Mouse (Mus musculus) testis, postnatal 14 days (tissue): ENCODE measurements around the gene Sec61a1.

Experiments
- DNase-seq: peaks from one replicate; pipeline ENCODE4 v3.0.0; 2021; ENCODE audit warnings: low spot score

Sec61a1 gene

DNA sequence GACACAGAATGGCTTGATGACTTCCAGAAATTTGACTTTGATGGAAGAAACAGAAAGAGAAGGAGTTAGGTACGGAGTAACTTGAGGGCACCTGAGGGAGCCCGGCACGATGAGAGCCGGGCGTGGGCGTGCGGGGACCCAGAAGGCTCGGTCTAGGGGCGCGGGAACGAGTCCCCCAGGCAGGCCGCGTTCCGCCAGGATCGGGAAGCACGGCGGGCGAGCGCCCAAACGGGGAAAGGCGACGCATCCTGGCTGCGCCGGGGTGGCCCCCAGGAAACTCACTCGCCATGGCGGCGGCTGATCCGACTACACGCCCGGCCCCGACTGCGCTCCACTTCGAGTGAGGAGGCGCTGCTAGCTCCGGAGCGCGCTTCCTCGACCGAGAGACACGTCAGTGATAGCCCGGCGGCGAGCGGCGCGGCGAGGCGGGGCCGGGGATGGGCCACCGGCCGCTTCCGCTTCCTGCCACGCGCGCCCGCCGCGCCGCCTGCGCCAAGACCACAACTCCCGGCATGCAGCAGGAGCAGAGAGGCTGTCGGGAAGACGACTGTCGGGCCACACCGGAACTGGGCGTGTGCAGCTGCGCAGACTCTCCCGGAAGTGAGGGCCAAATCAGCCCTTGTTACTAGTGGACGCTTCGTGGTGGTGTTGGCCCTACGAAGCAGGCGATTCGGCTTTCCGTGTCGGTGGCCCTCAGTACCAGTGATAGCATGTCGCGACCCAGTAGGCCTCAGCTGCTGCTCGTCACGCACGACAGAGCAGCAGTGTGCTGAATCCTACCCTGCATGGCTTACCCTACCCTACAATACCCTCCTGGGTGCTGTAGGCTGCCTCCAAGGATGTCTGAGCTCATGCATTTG is at the start of gene Sec61a1:
Sec61a1 (minus strand) TSS at position 502 of the 860 bp plus-strand sequence.
- peak; percentile 96 for DNase-seq

DNA sequence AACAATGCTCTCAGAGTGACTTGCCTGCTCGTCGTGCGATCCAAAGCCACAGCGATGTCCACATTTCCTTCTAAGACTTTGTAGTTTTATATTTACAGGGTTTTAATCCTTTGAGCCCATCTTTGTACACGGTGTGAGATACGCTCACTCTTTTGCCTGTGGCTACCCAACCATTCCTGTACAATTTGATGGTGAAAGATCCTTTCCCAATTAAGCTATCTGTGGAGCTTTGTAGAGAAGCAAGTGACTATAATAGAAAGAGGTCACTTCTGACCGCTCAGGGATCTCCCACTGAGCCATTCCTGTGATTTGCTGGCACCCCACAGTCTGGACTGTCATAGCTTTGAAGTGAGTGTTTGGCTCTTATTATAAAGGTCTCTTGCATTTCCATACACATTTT is 48.0 kb upstream of the Sec61a1 start:
- no peak for DNase-seq

DNA sequence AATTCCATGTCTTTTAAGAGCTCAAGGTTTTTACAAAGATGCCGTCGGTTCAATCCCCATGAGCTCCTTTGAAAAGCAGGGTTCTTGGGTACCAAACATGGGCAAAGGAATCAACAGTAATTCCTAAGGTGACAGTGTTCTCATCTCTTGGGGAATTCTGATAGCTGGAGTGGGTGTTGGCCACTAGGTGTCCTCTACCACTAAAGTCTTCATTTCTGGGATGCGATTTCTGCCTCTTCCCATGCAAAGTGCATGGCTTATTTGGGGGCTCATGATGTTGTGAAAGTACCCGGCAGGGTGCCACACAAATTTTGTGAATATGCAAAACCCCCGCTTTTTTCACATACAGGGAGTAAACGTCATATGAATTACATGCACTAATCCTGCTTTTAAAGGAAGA is 46.3 kb upstream of the Sec61a1 start:
- DNase-seq: no peak

DNA sequence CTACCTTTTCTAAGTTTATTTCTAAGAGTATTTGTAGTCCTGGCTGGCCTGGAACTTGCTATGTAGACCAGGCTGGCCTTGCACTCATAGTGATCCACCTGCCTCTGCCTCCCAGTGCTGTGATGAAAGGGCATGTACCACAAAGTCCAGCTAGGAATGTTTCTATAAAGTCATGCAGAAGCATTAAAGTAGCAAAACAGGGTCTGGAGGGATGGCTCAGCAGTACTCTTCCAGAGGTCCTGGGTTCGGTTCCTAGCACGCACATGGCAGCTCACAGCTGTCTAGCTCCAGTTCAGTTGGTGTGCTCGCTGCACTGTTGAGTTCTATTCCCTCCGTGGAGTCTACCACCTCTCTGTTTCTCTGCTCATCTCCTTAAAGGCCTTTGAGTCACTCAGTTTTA is 41.5 kb upstream of the Sec61a1 start:
- no peak for DNase-seq

DNA sequence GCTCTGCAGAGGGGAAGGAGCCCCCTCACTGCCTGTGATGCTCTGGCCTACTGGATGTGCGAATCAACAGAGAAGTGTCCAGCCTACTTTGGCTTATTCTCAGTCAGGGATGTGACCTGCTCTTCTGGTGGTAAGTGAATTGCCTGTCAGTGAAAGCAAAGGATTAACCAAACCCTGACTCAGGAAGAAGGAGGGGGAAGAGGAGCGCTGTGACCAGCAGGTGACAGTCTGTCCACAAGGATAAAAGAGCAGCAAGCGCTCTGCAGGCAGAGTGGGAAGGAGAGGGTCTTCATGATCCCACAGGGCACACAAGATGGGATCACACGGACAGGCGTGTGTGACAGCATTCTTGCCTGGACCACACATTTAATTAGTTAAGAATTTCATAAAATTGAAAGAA is 41.0 kb upstream of the Sec61a1 start:
- no peak for DNase-seq

DNA sequence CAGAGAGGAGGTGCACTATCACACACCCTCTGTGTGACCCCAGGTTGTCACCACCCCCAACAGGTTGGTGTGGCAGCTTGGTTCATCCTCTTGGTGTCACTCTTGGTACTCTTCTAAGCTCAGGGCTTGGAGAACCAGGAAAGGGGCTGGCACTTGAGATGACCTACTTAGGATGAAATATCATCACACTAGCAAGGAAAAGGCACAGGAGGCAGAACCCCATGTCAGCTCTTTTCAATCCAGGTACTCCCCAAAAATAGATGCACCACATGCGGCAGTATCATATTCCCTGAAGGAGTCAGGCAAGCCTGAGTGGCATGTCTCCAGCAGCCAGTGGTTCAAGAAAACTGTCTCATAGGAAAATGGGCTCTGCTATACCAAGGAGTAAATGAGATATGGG is 39.4 kb upstream of the Sec61a1 start:
- no peak for DNase-seq

DNA sequence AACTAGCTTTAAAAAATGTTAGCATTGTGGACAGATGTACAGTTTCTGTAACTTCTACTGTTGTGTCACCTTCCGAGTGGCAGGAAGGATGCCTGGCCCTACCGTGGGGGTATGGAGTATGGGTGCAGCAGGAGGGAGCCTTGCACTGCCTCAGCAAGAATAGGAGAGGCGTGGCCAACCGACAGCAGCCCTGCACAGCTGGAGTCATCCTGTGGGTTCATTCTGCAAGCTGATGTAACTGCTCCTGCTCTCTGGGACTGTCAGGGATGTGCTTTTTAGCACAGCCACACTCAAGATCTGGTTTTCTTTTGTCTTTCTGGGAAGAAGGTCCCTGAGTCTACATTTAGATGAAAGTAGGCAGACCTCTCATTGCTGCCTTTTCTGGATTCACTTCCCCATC is 38.8 kb upstream of the Sec61a1 start:
- no peak for DNase-seq

DNA sequence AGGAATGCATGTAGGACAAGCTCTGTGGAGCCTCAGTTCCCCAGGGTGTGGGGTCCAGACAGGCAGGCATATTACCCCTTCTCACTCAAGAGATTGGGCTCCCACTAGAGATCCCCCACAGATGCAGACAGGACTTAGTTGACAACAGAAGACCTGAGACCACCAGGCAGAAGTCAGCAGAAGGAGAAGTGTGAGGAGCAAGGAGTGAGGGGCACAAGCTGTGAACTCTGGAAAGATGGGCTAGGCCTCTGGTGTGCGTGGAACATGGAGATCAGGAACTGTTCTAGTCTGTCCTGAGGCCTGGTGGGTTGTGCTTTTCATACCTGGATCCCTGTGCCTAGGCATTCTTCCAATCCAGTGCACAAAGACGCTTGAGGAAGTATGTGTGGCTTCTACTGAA is 31.2 kb upstream of the Sec61a1 start:
- no peak for DNase-seq

DNA sequence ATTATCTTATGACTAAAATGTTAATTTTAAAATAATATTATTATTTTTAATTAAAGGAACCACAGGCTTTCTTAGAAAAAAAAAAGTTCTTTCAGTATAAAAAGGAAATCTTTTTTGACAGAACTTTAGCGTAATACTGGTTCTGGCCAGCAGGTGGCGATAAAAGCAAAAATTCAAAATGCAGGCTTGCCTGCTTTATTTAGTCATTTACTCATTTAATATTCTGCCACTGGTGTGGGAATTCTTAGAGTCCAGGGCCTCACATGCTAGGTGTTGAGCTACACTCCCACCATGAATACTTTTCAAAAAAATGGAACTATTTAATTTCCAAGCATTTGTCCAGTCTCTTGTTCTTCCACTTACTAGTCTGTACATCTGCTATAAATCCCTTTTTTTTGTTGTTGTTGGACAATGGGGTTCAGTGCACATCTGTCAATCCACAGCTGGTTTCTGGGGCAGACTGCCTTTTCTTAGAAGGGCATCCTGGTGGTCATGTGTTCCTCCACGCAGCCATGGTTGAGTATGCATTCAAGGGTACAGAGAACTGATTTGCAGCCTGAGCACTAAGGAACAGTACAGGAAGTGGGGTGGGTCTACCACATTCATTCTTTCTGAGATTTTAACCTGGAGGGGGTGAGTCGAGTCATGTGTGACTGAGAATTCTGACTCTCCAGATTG is 30.6 kb upstream of the Sec61a1 start:
- no peak for DNase-seq

DNA sequence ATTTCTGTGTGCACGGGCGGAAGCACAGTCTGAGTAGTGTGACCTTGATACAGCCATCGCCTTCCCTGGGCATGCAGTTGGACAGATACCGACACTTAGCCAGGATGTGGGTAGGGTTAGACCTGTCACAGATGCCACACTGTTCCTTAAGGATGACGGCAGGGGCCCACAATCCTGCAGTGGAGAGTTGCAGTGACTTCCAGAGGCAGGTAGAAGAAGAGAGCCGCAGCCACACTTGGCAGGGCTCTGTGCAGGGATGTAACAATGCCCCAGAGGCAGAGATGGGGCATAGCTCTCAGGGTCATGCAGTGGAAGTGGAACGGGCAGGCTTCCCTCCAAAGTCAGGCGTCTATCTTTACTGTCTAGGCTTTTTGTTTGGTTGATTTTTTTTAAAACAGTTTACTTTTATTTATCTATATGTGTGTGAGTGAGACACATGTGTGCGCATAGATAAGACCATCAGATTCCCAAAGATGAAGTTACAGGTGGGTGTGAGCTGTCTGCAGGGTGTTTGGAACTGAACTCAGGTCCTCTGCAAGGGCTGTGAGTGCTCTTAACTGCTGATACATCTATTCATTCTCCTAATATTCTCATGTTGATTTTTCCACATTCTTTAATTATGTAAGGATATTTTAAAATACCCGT is 29.8 kb upstream of the Sec61a1 start:
- no peak for DNase-seq

DNA sequence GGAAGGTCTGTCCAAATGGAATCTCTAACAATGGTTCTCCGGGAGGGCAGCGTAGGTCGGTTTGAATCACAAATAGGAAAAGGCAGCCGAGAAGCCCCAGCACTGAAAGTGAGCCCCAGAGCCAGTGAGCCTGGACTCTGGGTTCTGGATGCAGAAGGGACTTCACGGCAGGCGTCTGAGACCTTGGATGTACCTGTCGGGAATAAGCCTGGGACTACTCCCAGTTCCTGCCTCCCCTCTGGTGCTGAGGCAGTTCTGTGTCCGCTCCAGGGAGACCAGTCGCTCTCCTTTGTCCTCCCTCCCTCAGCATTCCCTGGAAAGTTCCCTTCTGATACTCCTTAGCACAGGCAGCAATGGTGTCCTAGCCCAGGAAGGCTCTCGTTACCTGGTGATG is 26.7 kb upstream of the Sec61a1 start:
- no peak for DNase-seq

DNA sequence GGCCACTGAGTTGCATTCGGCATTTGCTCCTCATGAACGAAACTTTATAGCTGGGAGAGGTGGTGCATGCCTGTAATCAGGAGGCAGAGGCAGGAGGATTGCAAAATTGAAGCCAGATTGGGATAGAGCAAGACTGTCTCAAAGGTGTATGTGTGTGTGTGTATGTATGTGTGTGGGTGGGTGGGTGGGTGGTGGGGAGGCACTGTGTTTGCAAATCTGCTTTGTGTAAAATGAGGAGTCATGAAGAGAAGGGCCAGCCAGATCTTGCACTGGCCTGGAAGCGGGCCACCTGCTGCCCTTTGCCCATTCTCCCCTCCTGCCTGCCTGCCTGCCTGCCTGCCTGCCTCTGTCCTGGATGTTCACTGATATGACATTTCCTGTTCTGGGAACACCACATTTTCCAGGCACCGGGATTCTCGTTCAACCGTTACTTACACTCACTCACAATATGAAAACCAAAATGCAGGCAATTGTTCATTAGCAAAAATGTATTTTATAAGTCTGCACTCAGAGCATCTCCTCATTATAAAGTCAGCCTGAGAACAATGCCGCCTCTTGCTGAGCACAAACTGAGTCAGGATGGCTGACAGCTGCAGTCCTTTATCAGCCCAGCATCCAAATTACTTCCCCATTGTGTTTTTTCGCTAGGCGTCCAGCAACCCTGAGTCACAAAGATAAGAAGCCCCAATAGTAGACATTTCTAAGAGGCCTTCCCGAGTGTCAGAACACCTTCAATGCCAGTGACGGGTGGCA is 26.1 kb upstream of the Sec61a1 start:
- no peak for DNase-seq

DNA sequence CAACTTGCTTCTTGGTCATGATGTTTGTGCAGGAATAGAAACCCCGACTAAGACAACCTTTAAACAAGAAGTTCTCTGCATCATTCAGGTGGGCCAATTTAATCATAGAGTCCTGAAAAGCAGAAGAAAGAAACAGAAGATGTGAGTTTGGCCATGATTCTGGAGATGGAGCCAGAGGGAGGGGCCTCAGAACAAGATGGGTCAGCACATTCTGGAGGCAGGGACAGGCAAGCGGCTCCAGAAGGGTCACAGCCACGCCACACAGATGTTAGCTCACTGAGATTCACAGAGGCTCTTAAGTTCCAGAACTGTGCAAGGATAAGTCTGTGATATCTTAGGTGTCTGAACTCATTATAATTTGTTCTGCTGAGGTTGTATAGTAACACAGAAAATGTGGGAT is 25.5 kb upstream of the Sec61a1 start:
- DNase-seq: no peak

DNA sequence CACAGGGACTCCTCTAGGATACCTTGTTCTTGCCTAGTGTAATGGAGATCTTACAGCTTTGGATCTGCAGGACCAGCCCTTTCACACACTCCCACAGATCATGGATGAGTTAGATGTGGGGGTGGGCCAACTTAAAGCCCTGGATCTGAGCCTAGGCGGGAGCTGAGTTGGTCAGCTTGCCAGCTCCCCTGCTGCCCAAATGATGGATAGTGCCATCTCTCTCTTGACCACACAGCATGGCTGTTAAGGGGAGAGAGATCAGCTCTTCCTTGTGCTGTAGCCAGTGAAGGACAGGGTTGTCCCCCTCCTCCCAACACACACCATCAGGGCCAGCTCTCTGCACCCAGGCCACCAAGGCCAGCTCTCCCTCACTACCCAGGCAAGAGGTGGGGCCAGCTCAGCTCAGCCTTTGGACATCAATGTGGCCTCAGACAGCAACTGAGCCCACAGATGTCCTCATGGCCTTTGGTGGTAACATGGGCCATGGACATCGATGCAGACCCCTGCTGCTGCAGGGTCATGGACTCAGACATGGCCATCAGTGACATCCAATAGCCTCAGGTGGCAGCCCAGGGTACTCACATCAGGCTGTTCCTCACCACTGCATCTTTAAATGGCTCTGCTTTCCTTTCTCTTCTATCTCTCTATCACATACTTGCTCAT is 21.5 kb upstream of the Sec61a1 start:
- no peak for DNase-seq

DNA sequence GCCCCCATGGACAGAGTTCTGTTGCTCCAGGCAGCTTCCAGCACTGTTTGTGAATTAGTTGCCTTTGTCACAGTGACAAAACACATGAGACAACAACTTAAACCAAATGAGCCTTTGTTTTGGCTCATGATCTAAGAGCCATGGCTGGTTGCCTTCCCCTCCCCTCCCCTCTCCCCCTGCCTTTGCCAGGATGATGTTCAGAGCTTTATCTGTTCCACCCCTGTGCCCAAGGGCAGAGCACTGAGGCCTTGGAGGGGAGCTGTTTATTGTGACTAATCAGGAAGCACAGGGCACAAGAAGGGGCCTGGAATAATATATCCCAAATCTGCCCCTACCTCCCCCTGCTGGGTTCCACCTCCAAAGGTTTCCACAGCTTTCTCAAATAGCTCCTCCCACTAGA is 11.6 kb upstream of the Sec61a1 start:
- DNase-seq: no peak

DNA sequence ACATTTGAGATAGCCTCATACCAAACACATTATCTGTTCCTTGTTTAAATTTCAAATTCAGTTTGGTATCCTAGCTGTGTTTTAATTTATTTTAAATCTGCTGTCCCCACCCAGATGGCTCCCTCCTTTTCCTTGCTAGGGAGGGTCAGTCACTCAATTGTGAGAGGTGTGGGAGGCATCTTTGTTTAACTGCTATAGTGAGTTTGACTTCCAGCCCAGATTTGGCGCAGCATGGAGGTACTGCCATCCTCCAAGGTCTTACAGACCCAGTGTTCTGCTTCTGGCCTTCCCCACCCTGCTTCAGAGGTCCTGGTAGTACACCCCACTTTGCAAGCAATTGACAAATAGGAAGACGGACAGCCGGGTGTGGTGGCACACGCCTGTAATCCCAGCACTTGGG is 5.4 kb upstream of the Sec61a1 start:
- no peak for DNase-seq

DNA sequence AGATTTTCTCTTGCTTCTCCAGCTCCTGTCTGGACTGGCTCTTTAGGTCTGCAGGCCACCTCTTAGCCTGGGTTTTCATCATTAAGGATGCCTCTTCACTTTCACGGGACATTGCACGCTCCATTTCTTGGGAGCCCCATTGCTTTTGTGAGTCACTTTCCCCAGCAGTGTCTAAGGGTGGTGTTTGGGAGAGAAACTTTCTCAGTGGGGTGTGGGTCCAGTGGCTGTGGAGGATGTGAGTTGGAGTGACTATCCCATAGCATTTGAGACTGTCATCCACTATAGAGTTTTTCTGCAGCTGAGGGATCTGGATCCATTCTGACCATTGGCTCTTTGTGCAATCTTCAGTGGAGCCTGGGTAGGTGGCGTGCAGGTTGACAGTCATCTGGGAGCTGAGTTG is 4.7 kb upstream of the Sec61a1 start:
- DNase-seq: no peak

DNA sequence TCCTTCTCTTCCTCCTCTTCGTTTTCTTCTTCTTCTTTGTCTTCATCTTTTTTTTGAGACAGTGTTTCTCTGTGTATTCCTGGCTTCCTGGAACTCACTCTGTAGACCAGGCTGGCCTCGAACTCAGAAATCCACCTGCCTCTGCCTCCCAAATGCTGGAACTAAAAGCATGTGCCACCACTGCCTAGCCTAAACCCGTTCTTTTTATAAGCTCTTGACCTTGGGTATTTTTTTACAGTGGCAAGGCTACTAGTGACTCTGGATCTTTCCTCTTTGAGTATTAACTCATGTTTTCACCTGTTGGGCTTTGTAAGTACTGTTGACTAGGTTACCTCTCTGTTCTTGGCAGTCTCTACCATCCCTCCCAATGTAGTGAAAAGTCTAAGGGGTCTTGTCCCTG is 4.3 kb upstream of the Sec61a1 start:
- DNase-seq: no peak

DNA sequence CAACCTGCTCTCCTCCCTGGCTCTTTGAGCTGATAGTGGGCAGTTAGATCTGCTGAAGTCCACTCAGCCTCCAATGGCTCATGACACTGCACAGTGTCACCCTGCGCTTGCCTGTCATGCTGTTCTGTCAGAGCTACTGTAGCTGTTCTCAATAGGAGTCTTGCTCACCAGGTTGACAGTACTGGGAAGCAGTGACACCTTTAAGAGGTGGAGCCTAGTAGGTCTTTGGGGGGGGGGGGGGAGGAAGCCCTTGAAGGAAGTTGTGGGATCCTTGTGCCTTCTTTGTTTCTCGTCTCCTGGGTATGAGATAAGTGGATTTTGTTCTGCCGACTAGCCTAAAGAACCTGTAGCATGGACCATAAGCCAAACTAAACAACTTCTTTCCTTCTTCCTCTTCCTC is 3.9 kb upstream of the Sec61a1 start:
- DNase-seq: no peak

DNA sequence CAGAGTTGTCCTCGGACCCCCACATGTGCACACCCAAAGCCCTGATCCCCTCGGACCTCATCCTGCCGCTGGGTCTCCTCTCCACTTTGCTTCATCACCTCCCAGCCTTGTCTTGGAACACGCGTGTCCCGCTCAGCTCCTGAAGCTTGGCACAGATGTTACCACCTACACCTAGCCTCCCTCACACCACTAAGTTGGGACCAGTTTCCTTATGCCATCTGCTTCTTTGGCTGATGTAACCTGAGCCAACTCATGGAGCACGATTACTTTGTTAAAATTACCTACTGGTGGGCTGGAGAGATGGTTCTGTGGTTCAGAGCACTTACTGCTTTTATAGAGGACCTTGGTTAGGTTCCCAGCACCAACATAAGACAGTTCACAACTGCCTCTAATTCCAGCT is 3.1 kb upstream of the Sec61a1 start:
- no peak for DNase-seq

DNA sequence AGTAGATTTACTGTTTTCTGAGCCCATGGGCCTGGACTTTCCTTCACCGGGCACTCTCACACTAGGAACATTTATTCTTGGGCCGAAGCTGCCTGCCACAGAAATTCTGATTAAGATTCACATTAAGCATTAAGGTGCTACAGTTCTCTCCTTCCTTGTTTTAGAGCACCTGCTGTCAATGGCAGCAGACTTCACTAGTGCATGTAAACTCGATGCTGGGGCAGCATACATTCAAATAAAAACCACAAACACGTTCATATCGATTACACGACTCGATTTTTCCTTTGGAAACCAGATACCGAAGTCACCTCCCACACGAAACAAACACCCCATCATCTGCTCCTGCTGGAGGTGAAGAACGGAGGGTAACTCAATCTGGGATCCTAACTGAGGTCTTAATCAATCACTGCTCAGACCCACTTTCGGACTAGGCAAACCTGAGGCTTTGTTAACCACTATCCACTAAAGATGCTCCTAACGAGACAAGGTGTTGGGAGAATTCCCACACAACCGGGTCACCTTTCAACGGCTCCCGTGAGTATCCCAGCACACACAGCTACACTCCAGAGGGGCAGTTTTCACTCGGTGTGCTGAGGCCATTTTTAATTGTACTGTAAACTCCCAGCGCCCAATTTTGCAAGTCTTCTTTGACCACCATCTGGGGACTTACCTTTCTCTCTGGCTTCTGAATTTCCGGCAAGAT is 853 bp downstream of the Sec61a1 start:
- no peak for DNase-seq
